Mouse (Mus musculus) adipose tissue, adult 10 weeks (tissue): Measurements from ENCODE around the gene Spag17. TPM values are rescaled to one million over a fixed set of nuclear protein-coding genes. Genes with fewer than 3 reads are reported as not detected.

ENCODE experiments used
- polyA plus RNA-seq: library from polyadenylated mRNA; stranded (reverse); fragments of 350-450 nt; fragmentation: Illumina TruSeq; extraction: RNeasy Lipid Tissue Mini Kit (QIAGEN cat#74804); gene quantifications from one replicate; pipeline ENCODE4 v1.2.3, GENCODE M21; 2014; ENCODE audit warnings: low read depth, low replicate concordance

Gene Spag17
- polyA plus RNA-seq, result 2.5 TPM

GRCm38 (mm10) chr3:99885187-99885811 lies at the start of gene Spag17:
Gene Spag17 (plus strand): TSS chr3:99885406.

DNA sequence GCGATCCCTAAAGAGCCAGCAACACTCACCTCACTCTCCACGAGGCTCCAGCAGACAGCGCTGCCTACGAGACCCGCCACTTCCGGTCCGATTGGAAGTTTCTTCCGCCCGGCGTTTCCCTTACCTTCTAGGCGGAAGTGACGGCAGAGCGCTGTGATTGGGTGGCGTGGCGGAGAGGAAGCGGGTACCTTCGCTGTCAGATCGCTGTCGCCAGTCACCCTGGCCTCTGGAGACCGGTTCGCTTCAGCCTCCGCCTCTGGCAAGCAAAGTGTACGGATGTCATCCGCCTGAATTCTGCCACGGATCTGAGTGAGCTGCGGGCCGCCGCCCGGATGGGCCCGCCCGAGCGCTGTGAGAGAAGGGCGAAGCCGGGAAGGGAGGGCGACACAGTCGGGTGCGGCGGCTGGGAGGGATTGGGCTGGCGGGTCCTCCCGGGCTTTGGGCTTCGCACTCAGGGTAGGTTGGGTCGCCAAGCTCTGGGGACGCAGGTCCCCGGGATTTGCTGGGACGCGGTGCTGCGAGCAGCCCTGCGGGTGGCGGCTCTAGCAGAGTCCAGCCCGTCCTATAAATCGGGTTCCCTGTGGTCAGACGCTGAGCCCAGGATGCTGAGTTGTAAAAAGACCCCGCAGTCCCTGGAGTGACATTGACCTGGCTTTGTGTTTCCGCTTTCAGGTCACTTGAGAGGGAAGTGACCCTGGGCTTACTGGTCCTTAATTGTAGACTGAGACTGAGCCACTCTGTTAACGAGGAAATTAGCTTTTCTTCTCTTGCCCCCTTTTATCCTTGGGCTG lies 277.3 kb downstream of the Spag17 start, which contains the start of the genes Gdap2 and Wdr3:
Gene Gdap2, plus strand, starts transcription at position 67 of the 791 bp plus-strand sequence.
Gene Wdr3, minus strand, starts transcription at position 93 of the 791 bp plus-strand sequence.

